Mouse (Mus musculus): ENCODE results near the gene Sergef. TPM values are rescaled to one million over a fixed set of nuclear protein-coding genes. Genes with fewer than 3 reads are reported as not detected.

Sergef gene
- 7.2 TPM for polyA plus RNA-seq (2014; fragmentation: Illumina TruSeq; extraction: RNeasy Lipid Tissue Mini Kit (QIAGEN cat#74804); ENCODE audit: insufficient read depth, low read depth, low replicate concordance)

DNA sequence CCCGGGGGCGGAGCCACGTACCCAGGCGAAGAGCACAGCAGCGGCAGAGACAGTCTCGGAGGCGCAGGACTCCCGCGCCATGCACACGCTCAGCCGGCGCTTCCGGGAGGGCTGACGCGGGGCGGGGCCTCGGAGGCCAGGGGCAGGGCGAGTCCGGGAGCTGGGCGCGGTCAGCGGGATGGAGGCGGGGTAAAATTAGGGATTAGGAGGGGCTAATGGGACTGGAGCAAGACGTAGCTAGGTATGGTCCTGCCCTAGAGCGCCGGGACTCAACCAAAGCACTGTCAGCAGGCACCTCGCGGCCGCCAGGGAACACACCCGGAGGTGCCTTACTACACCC is at the start of gene Sergef:
TSS of gene Sergef (minus strand) at position 116 of the 340 bp plus-strand sequence.

GRCm38 (mm10) chr7:46672160-46672672 is 32.6 kb upstream of the Sergef start, which contains the start of gene Tph1:
Tph1 (minus strand) TSS chr7:46672537.

GRCm38 (mm10) chr7:46396231-46396927 is 243.2 kb downstream of the Sergef start, which contains the start of gene Kcnc1:
Kcnc1 (plus strand) TSS chr7:46396497.

Other genes with a start within 250 kb of the Sergef start
- gene Kcnc1, start 243.3 kb downstream of the Sergef start, polyA plus RNA-seq (2014; fragmentation: Illumina TruSeq; extraction: RNeasy Lipid Tissue Mini Kit (QIAGEN cat#74804); ENCODE audit: insufficient read depth, low read depth, low replicate concordance), result 0.10 TPM
- gene Tph1, start 32.7 kb upstream of the Sergef start, polyA plus RNA-seq (2014; fragmentation: Illumina TruSeq; extraction: RNeasy Lipid Tissue Mini Kit (QIAGEN cat#74804); ENCODE audit: insufficient read depth, low read depth, low replicate concordance), result not detected
- gene Saal1, start 70.9 kb upstream of the Sergef start, polyA plus RNA-seq (2014; fragmentation: Illumina TruSeq; extraction: RNeasy Lipid Tissue Mini Kit (QIAGEN cat#74804); ENCODE audit: insufficient read depth, low read depth, low replicate concordance), result 5.7 TPM
- gene Saa3, start 75.9 kb upstream of the Sergef start, polyA plus RNA-seq (2014; fragmentation: Illumina TruSeq; extraction: RNeasy Lipid Tissue Mini Kit (QIAGEN cat#74804); ENCODE audit: insufficient read depth, low read depth, low replicate concordance), result 26.5 TPM
- not detected for gene Saa4, start 92.8 kb upstream of the Sergef start, polyA plus RNA-seq (2014; fragmentation: Illumina TruSeq; extraction: RNeasy Lipid Tissue Mini Kit (QIAGEN cat#74804); ENCODE audit: insufficient read depth, low read depth, low replicate concordance)
- gene Saa1, start 103.2 kb upstream of the Sergef start, polyA plus RNA-seq (2014; fragmentation: Illumina TruSeq; extraction: RNeasy Lipid Tissue Mini Kit (QIAGEN cat#74804); ENCODE audit: insufficient read depth, low read depth, low replicate concordance), result not detected
- gene Saa2, start 112.0 kb upstream of the Sergef start, polyA plus RNA-seq (2014; fragmentation: Illumina TruSeq; extraction: RNeasy Lipid Tissue Mini Kit (QIAGEN cat#74804); ENCODE audit: insufficient read depth, low read depth, low replicate concordance), result not detected
- 14.7 TPM for gene Hps5, start 156.3 kb upstream of the Sergef start, polyA plus RNA-seq (2014; fragmentation: Illumina TruSeq; extraction: RNeasy Lipid Tissue Mini Kit (QIAGEN cat#74804); ENCODE audit: insufficient read depth, low read depth, low replicate concordance)
- gene Gtf2h1, start 156.3 kb upstream of the Sergef start, polyA plus RNA-seq (2014; fragmentation: Illumina TruSeq; extraction: RNeasy Lipid Tissue Mini Kit (QIAGEN cat#74804); ENCODE audit: insufficient read depth, low read depth, low replicate concordance), result 16.3 TPM
- 317 TPM for gene Ldha, start 201.7 kb upstream of the Sergef start, polyA plus RNA-seq (2014; fragmentation: Illumina TruSeq; extraction: RNeasy Lipid Tissue Mini Kit (QIAGEN cat#74804); ENCODE audit: insufficient read depth, low read depth, low replicate concordance)
- gene Ldhc, start 221.4 kb upstream of the Sergef start, polyA plus RNA-seq (2014; fragmentation: Illumina TruSeq; extraction: RNeasy Lipid Tissue Mini Kit (QIAGEN cat#74804); ENCODE audit: insufficient read depth, low read depth, low replicate concordance), result not detected

Measured in lung, adult 10 weeks (tissue).